In the genomic region with DNA sequence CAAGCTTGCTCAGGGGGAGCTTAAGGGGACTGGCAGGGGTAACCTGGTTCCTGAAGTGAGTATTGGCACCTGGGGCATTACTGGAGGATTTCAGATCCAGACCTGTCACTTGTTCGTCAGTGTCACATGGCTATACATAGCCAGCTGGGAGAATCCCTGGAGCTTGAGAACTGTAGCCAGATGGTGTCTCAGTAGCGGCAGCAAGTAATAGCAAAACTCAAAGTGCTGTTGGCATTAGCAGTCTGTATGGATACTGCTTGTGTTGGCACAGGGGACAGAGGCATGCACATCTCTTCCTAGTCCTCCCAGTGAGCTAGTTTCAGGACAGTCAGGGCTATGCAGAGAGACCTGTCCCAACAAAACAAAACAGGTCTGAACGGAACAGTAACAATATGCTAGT, we compare ENCODE assay signal across 21 mouse cellular contexts.
"Had no signal": no experiment of that assay in that cellular context is flagged by ENCODE, and none has a peak within 500 bp of the region (broad histone marks: within the 10 kb centered on the region; RNA-seq: fewer than 3 reads in every experiment).

No protein-coding gene starts in this region.

- H3K4me1 ChIP-seq: limb, embryonic 12.5 days; limb, embryonic 15.5 days; midbrain, embryonic 12.5 days; midbrain, embryonic 15.5 days; neural tube, embryonic 13.5 days; stomach, embryonic 15.5 days had no signal

- DNase-seq: kidney, postnatal 14 days; kidney, postnatal 4 days; left cerebral cortex, postnatal 4 days; liver, postnatal 0 days; lung, embryonic 14.5 days; retina, postnatal 1 day; right cerebral cortex, postnatal 25 days; spleen, adult 18-20 months; thymus, adult 18-20 months; thymus, postnatal 36 days had no signal

- H3K27ac ChIP-seq: limb, embryonic 12.5 days; limb, embryonic 15.5 days; liver, embryonic 14.5 days; macrophage; midbrain, embryonic 12.5 days; midbrain, embryonic 15.5 days; neural tube, embryonic 13.5 days; stomach, embryonic 15.5 days had no signal

- H3K4me3 ChIP-seq: limb, embryonic 12.5 days; limb, embryonic 15.5 days; midbrain, embryonic 12.5 days; midbrain, embryonic 15.5 days; myocyte; neural tube, embryonic 13.5 days; stomach, embryonic 15.5 days had no signal

- ATAC-seq: liver, postnatal 0 days; lung, postnatal 0 days; midbrain, embryonic 15.5 days had no signal

- H3K4me2 ChIP-seq: limb, embryonic 12.5 days; limb, embryonic 15.5 days; liver, embryonic 11.5 days; lung, embryonic 14.5 days; midbrain, embryonic 12.5 days; midbrain, embryonic 15.5 days; neural tube, embryonic 13.5 days; stomach, embryonic 15.5 days had no signal

- H3K27me3 ChIP-seq: limb, embryonic 12.5 days; limb, embryonic 15.5 days; midbrain, embryonic 12.5 days; midbrain, embryonic 15.5 days; neural tube, embryonic 13.5 days; stomach, embryonic 15.5 days had no signal

- H3K9ac ChIP-seq: limb, embryonic 12.5 days; limb, embryonic 15.5 days; liver, embryonic 14.5 days; liver, postnatal 0 days; lung, embryonic 14.5 days; midbrain, embryonic 12.5 days; midbrain, embryonic 15.5 days; neural tube, embryonic 13.5 days; stomach, embryonic 15.5 days had no signal

- H3K9me3 ChIP-seq: limb, embryonic 12.5 days; limb, embryonic 15.5 days; midbrain, embryonic 12.5 days; midbrain, embryonic 15.5 days; neural tube, embryonic 13.5 days; stomach, embryonic 15.5 days had no signal
